Mouse (Mus musculus): ENCODE results near the gene Fscn1. TPM values are rescaled to one million over a fixed set of nuclear protein-coding genes. Genes with fewer than 3 reads are reported as not detected.

Gene Fscn1
- polyA plus RNA-seq, 1 experiment from 2014 or later, result 7.3 TPM

- ATAC-seq (peak; percentile 40), DNase-seq (peak; percentile 59)
- no peaks in the 10 kb centered on the region for H3K27me3 ChIP-seq (ENCODE audit: insufficient read depth, low read length)
- TF ChIP-seq EP300 (IDR thresholded peaks at IDR 0.05; ENCODE audit: low read depth), result no peak
- peak overlapping the region; percentile 5; the same call in 1 of the 2 replicates for H3K4me3 ChIP-seq (ENCODE audit: low read depth, low read length)
- no peaks in the 10 kb centered on the region for H3K9me3 ChIP-seq (ENCODE audit: low read length)
- WGBS (ENCODE audit: insufficient replicate concordance), result 21% methylated on average over 13 of the region's 13 CpGs
- peak overlapping the region; percentile 57 for H3K9ac ChIP-seq (replicated peaks)
- H3K36me3 ChIP-seq (replicated peaks; ENCODE audit: insufficient read depth, low read length), result no peaks in the 10 kb centered on the region
- H3K4me2 ChIP-seq (ENCODE audit: low read depth, low read length), result peak overlapping the region; percentile 61
- peak overlapping the region; percentile 78 for H3K27ac ChIP-seq (ENCODE audit: low read depth)
- H3K4me1 ChIP-seq (ENCODE audit: insufficient read depth), result peaks cover 44% of the 10 kb centered on the region
Observed at GRCm38 (mm10) chr5:142926204-142926939, 33.8 kb upstream of the Fscn1 start.

GRCm38 (mm10) chr5:142926940-142927228 is 33.3 kb upstream of the Fscn1 start:
- ATAC-seq (no peak), DNase-seq (no peak)
- TF ChIP-seq EP300 (IDR thresholded peaks at IDR 0.05; ENCODE audit: low read depth) (no peak), CTCF (IDR thresholded peaks at IDR 0.05; ENCODE audit: low read depth) (no peak)
- WGBS (ENCODE audit: insufficient replicate concordance), result 48% methylated on average over 3 of the region's 3 CpGs
- peak overlapping the region; percentile 5; the same call in 1 of the 2 replicates for H3K4me3 ChIP-seq (ENCODE audit: low read depth, low read length)
- peaks cover 44% of the 10 kb centered on the region for H3K4me1 ChIP-seq (ENCODE audit: insufficient read depth)
- H3K4me2 ChIP-seq (ENCODE audit: low read depth, low read length), result peak overlapping the region; percentile 61
- H3K36me3 ChIP-seq (replicated peaks; ENCODE audit: insufficient read depth, low read length), result no peaks in the 10 kb centered on the region
- H3K27me3 ChIP-seq (ENCODE audit: insufficient read depth, low read length), result no peaks in the 10 kb centered on the region
- no peaks in the 10 kb centered on the region for H3K9me3 ChIP-seq (ENCODE audit: low read length)
- peak overlapping the region; percentile 78 for H3K27ac ChIP-seq (ENCODE audit: low read depth)
- peak overlapping the region; percentile 57; the same call in 1 of the 2 replicates for H3K9ac ChIP-seq (replicated peaks)

GRCm38 (mm10) chr5:142927341-142927930 is 32.7 kb upstream of the Fscn1 start:
- Histone ChIP-seq H3K27me3 (ENCODE audit: insufficient read depth, low read length) (no peaks in the 10 kb centered on the region), H3K9me3 (ENCODE audit: low read length) (no peaks in the 10 kb centered on the region), H3K4me3 (ENCODE audit: low read depth, low read length) (no peak overlapping the region), H3K27ac (ENCODE audit: low read depth) (peak overlapping the region; percentile 78), H3K36me3 (replicated peaks; ENCODE audit: insufficient read depth, low read length) (no peaks in the 10 kb centered on the region), H3K4me1 (ENCODE audit: insufficient read depth) (peaks cover 41% of the 10 kb centered on the region), H3K9ac (replicated peaks) (no peak overlapping the region), H3K4me2 (ENCODE audit: low read depth, low read length) (no peak overlapping the region)
- ATAC-seq, result no peak
- WGBS (ENCODE audit: insufficient replicate concordance), result 91% methylated on average over 12 of the region's 12 CpGs
- TF ChIP-seq EP300 (IDR thresholded peaks at IDR 0.05; ENCODE audit: low read depth) (no peak), CTCF (IDR thresholded peaks at IDR 0.05; ENCODE audit: low read depth) (no peak)
- no peak for DNase-seq

GRCm38 (mm10) chr5:142928749-142929399 is 31.3 kb upstream of the Fscn1 start:
- peak; percentile 81 for DNase-seq
- TF ChIP-seq EP300 (IDR thresholded peaks at IDR 0.05; ENCODE audit: low read depth) (no peak), CTCF (IDR thresholded peaks at IDR 0.05; ENCODE audit: low read depth) (no peak)
- peak overlapping the region; percentile 77 for H3K4me2 ChIP-seq (ENCODE audit: low read depth, low read length)
- ATAC-seq, result peak; percentile 32
- peak overlapping the region; percentile 59 for H3K4me3 ChIP-seq (ENCODE audit: low read depth, low read length)
- WGBS (ENCODE audit: insufficient replicate concordance), result 3% methylated on average over 34 of the region's 35 CpGs
- peak overlapping the region; percentile 88 for H3K27ac ChIP-seq (ENCODE audit: low read depth)
- no peaks in the 10 kb centered on the region for H3K9me3 ChIP-seq (ENCODE audit: low read length)
- peaks cover 41% of the 10 kb centered on the region for H3K4me1 ChIP-seq (ENCODE audit: insufficient read depth)
- H3K9ac ChIP-seq (replicated peaks), result peak overlapping the region; percentile 68
- no peaks in the 10 kb centered on the region for H3K36me3 ChIP-seq (replicated peaks; ENCODE audit: insufficient read depth, low read length)
- H3K27me3 ChIP-seq (ENCODE audit: insufficient read depth, low read length), result no peaks in the 10 kb centered on the region

- WGBS (ENCODE audit: insufficient replicate concordance), result 17% methylated on average over 4 of the region's 4 CpGs
- peaks cover 41% of the 10 kb centered on the region for H3K4me1 ChIP-seq (ENCODE audit: insufficient read depth)
Observed at GRCm38 (mm10) chr5:142929400-142929752, 30.8 kb upstream of the Fscn1 start.

GRCm38 (mm10) chr5:142931241-142931745 is 28.9 kb upstream of the Fscn1 start:
- Histone ChIP-seq H3K36me3 (replicated peaks; ENCODE audit: insufficient read depth, low read length) (no peaks in the 10 kb centered on the region), H3K4me1 (ENCODE audit: insufficient read depth) (peaks cover 36% of the 10 kb centered on the region), H3K9me3 (ENCODE audit: low read length) (no peaks in the 10 kb centered on the region), H3K4me2 (ENCODE audit: low read depth, low read length) (peak overlapping the region; percentile 66), H3K27me3 (ENCODE audit: insufficient read depth, low read length) (no peaks in the 10 kb centered on the region), H3K27ac (ENCODE audit: low read depth) (0 out of 2 replicates have a peak overlapping the region, but pooled peaks have one; percentile 61), H3K9ac (replicated peaks) (peak overlapping the region; percentile 57; the same call in 1 of the 2 replicates), H3K4me3 (ENCODE audit: low read depth, low read length) (no peak overlapping the region)
- DNase-seq, result no peak
- ATAC-seq, result no peak
- 88% methylated on average over 9 of the region's 9 CpGs for WGBS (ENCODE audit: insufficient replicate concordance)
- TF ChIP-seq EP300 (IDR thresholded peaks at IDR 0.05; ENCODE audit: low read depth) (no peak), CTCF (IDR thresholded peaks at IDR 0.05; ENCODE audit: low read depth) (no peak)

More at GRCm38 (mm10) chr5:142929400-142929752, 30.8 kb upstream of the Fscn1 start:
- H3K27me3 ChIP-seq (ENCODE audit: insufficient read depth, low read length), result no peaks in the 10 kb centered on the region
- TF ChIP-seq EP300 (IDR thresholded peaks at IDR 0.05; ENCODE audit: low read depth) (no peak), CTCF (IDR thresholded peaks at IDR 0.05; ENCODE audit: low read depth) (no peak)
- H3K4me2 ChIP-seq (ENCODE audit: low read depth, low read length), result peak overlapping the region; percentile 77
- H3K9me3 ChIP-seq (ENCODE audit: low read length), result no peaks in the 10 kb centered on the region
- DNase-seq, result no peak
- no peaks in the 10 kb centered on the region for H3K36me3 ChIP-seq (replicated peaks; ENCODE audit: insufficient read depth, low read length)
- peak overlapping the region; percentile 68 for H3K9ac ChIP-seq (replicated peaks)
- ATAC-seq, result no peak
- H3K4me3 ChIP-seq (ENCODE audit: low read depth, low read length), result peak overlapping the region; percentile 59
- H3K27ac ChIP-seq (ENCODE audit: low read depth), result peak overlapping the region; percentile 88
